8 mouse cellular contexts compared by ENCODE assay signal in genomic region chr1:62701065-62701921, GRCm38 (mm10). TPM values are rescaled to one million over a fixed set of nuclear protein-coding genes. Genes with fewer than 3 reads are reported as not detected.
DNase-seq lines count a peak whose midpoint lies in the region; ATAC-seq lines count a peak whose summit lies in the region.

No protein-coding gene starts in this region.

- H3K27ac ChIP-seq in heart, embryonic 11.5 days (ENCODE audit: low read depth, low read length): no peak overlapping the region
- H3K27ac ChIP-seq in embryonic facial prominence, embryonic 11.5 days (replicated peaks; ENCODE audit: low read depth, low read length): no peak overlapping the region
- no peak overlapping the region for H3K27ac ChIP-seq in stomach, embryonic 14.5 days (ENCODE audit: low read length)

- peaks cover 7% of the 10 kb centered on the region; the same call in 1 of the 2 replicates for H3K4me1 ChIP-seq in heart, embryonic 11.5 days (ENCODE audit: control insufficient read depth, insufficient read depth, low read length)
- H3K4me1 ChIP-seq in embryonic facial prominence, embryonic 11.5 days (ENCODE audit: control insufficient read depth, insufficient read depth, low read length): peaks cover 2% of the 10 kb centered on the region; the same call in 1 of the 2 replicates
- H3K4me1 ChIP-seq in stomach, embryonic 14.5 days (ENCODE audit: control insufficient read depth, insufficient read depth, low read length): peaks cover 3% of the 10 kb centered on the region; the same call in 1 of the 2 replicates

- no peak overlapping the region for H3K9ac ChIP-seq in heart, embryonic 11.5 days (ENCODE audit: low read depth, low read length)
- H3K9ac ChIP-seq in embryonic facial prominence, embryonic 11.5 days (replicated peaks; ENCODE audit: low read length): no peak overlapping the region
- no peak overlapping the region for H3K9ac ChIP-seq in stomach, embryonic 14.5 days (replicated peaks; ENCODE audit: low read depth, low read length)

- H3K36me3 ChIP-seq in heart, embryonic 11.5 days (ENCODE audit: control insufficient read depth, insufficient read depth, low read length): no peaks in the 10 kb centered on the region
- no peaks in the 10 kb centered on the region for H3K36me3 ChIP-seq in embryonic facial prominence, embryonic 11.5 days (replicated peaks; ENCODE audit: control insufficient read depth, insufficient read depth, low read depth, low read length)
- no peaks in the 10 kb centered on the region for H3K36me3 ChIP-seq in stomach, embryonic 14.5 days (ENCODE audit: control insufficient read depth, insufficient read depth, low read length)

- no peak overlapping the region for H3K4me2 ChIP-seq in heart, embryonic 11.5 days
- no peak overlapping the region for H3K4me2 ChIP-seq in embryonic facial prominence, embryonic 11.5 days (ENCODE audit: low read depth, low read length)
- H3K4me2 ChIP-seq in stomach, embryonic 14.5 days (replicated peaks; ENCODE audit: low read depth, low read length): no peak overlapping the region

- WGBS in heart, embryonic 11.5 days (ENCODE audit: insufficient replicate concordance): 35% methylated on average over 10 of the region's 10 CpGs
- 33% methylated on average over 10 of the region's 10 CpGs for WGBS in embryonic facial prominence, embryonic 11.5 days
- WGBS in stomach, embryonic 14.5 days: 30% methylated on average over 10 of the region's 10 CpGs

- no peak for ATAC-seq in heart, embryonic 11.5 days (replicated peaks; ENCODE audit: insufficient number of reproducible peaks, low FRiP score, low TSS enrichment)
- ATAC-seq in embryonic facial prominence, embryonic 11.5 days (replicated peaks; ENCODE audit: insufficient number of reproducible peaks, low FRiP score, low TSS enrichment, low read depth): no peak
- ATAC-seq in stomach, embryonic 14.5 days (ENCODE audit: insufficient number of reproducible peaks, insufficient read depth, low FRiP score, low read depth): peak; percentile 50

- H3K9me3 ChIP-seq in heart, embryonic 11.5 days (replicated peaks; ENCODE audit: control insufficient read depth, low read length): no peaks in the 10 kb centered on the region
- no peaks in the 10 kb centered on the region for H3K9me3 ChIP-seq in embryonic facial prominence, embryonic 11.5 days (replicated peaks; ENCODE audit: control insufficient read depth, low read length)
- no peaks in the 10 kb centered on the region for H3K9me3 ChIP-seq in stomach, embryonic 14.5 days (ENCODE audit: control insufficient read depth, low read depth, low read length)

- DNase-seq in heart, adult 11 months: peak; percentile 99
- peak; percentile 90 for DNase-seq in adrenal gland, postnatal 14 days
- peak; percentile 92 for DNase-seq in embryonic facial prominence, embryonic 11.5 days (ENCODE audit: low spot score)
- peak; percentile 75 for DNase-seq in heart, postnatal 25 days (ENCODE audit: low spot score)
- peak; percentile 89 for DNase-seq in layer of hippocampus, adult 9-11 months
- DNase-seq in lung, postnatal 14 days: peak; percentile 87

- no peak overlapping the region for H3K4me3 ChIP-seq in heart, embryonic 11.5 days (ENCODE audit: low read depth, low read length)
- H3K4me3 ChIP-seq in embryonic facial prominence, embryonic 11.5 days (ENCODE audit: low read depth, low read length): no peak overlapping the region
- H3K4me3 ChIP-seq in stomach, embryonic 14.5 days (ENCODE audit: low read depth, low read length): no peak overlapping the region

- peaks cover 7% of the 10 kb centered on the region for H3K27me3 ChIP-seq in heart, embryonic 11.5 days (ENCODE audit: control insufficient read depth, insufficient read depth, low read length)
- H3K27me3 ChIP-seq in embryonic facial prominence, embryonic 11.5 days (ENCODE audit: control insufficient read depth, insufficient read depth, low read length): no peaks in the 10 kb centered on the region
- no peaks in the 10 kb centered on the region for H3K27me3 ChIP-seq in stomach, embryonic 14.5 days (ENCODE audit: control insufficient read depth, insufficient read depth, low read length)

- intact Hi-C loops in heart, postnatal 25 days (cut with DNase I): loop anchor here (5.0 to 10.0 kb wide), 3 partner anchors 264 to 774 kb away; no protein-coding TSS in a partner anchor

RNA-seq across cellular contexts. Expression of gene Nrp2, which starts 1.8 kb away (rescaled TPM):
- 5.5 and 5.8 TPM in 2 replicates for polyA plus RNA-seq in heart, embryonic 11.5 days (2014; fragmentation: Nextera tagmentation; extraction: Ambion mirVana)
- 43.7 and 46.6 TPM in 2 replicates for total RNA-seq in adrenal gland, postnatal 14 days (2021)
- 20.2 and 23.7 TPM in 2 replicates for polyA plus RNA-seq in embryonic facial prominence, embryonic 11.5 days (2014; fragmentation: Nextera tagmentation; extraction: Ambion mirVana)
- total RNA-seq in heart, postnatal 25 days (2021): 10 to 100 TPM; 27.6 to 33.6 TPM
- 39.9 and 45.6 TPM in 2 replicates for polyA plus RNA-seq in stomach, embryonic 14.5 days (2014; fragmentation: Nextera tagmentation; extraction: Ambion mirVana)
